Mouse (Mus musculus): ENCODE measurements around the gene Spib. TPM values are rescaled to one million over a fixed set of nuclear protein-coding genes. Genes with fewer than 3 reads are reported as not detected.

Gene Spib
- polyA plus RNA-seq, 1 experiment from 2014 or later, result 0.04 TPM

GRCm38 (mm10) chr7:44500046-44500445, 31.8 kb downstream of the Spib start:
- no peak for TF ChIP-seq CTCF (IDR thresholded peaks at IDR 0.05; ENCODE audit: low read depth)
- no peak for DNase-seq (ENCODE audit: low spot score)
- H3K36me3 ChIP-seq (ENCODE audit: insufficient read depth, low read length), result no peaks in the 10 kb centered on the region
- H3K4me1 ChIP-seq (replicated peaks; ENCODE audit: insufficient read depth, low read length), result peaks cover 8% of the 10 kb centered on the region; the same call in 1 of the 2 replicates
- H3K27ac ChIP-seq, result no peak overlapping the region
- no peak overlapping the region for H3K9ac ChIP-seq (ENCODE audit: low read depth, low read length)
- H3K27me3 ChIP-seq (ENCODE audit: insufficient read depth, low read length), result no peaks in the 10 kb centered on the region
- WGBS, result 48% methylated on average over 20 of the region's 20 CpGs
- ATAC-seq (replicated peaks; ENCODE audit: low FRiP score, low read depth), result no peak
- H3K4me2 ChIP-seq (ENCODE audit: low read length), result no peak overlapping the region
- no peak overlapping the region for H3K4me3 ChIP-seq (replicated peaks; ENCODE audit: low read depth, low read length)
- no peaks in the 10 kb centered on the region for H3K9me3 ChIP-seq (replicated peaks; ENCODE audit: low read length)

- H3K4me3 ChIP-seq (replicated peaks; ENCODE audit: low read depth, low read length), result no peak overlapping the region
- H3K9ac ChIP-seq (ENCODE audit: low read depth, low read length), result no peak overlapping the region
- no peak for TF ChIP-seq CTCF (IDR thresholded peaks at IDR 0.05; ENCODE audit: low read depth)
- no peaks in the 10 kb centered on the region for H3K27me3 ChIP-seq (ENCODE audit: insufficient read depth, low read length)
- H3K27ac ChIP-seq, result no peak overlapping the region
- H3K4me1 ChIP-seq (replicated peaks; ENCODE audit: insufficient read depth, low read length), result peaks cover 8% of the 10 kb centered on the region; the same call in 1 of the 2 replicates
- no peaks in the 10 kb centered on the region for H3K36me3 ChIP-seq (ENCODE audit: insufficient read depth, low read length)
- H3K4me2 ChIP-seq (ENCODE audit: low read length), result no peak overlapping the region
- DNase-seq (ENCODE audit: low spot score), result no peak
- WGBS, result 55% methylated on average over 1 of the region's 1 CpGs
- no peak for ATAC-seq (replicated peaks; ENCODE audit: low FRiP score, low read depth)
- no peaks in the 10 kb centered on the region for H3K9me3 ChIP-seq (replicated peaks; ENCODE audit: low read length)
These were observed 32.9 kb downstream of the Spib start for GRCm38 (mm10) chr7:44498922-44499321.

GRCm38 (mm10) chr7:44497361-44498055, 34.4 kb downstream of the Spib start:
- H3K36me3 ChIP-seq (ENCODE audit: insufficient read depth, low read length), result peaks cover 10% of the 10 kb centered on the region; the same call in 1 of the 2 replicates
- no peaks in the 10 kb centered on the region for H3K27me3 ChIP-seq (ENCODE audit: insufficient read depth, low read length)
- ATAC-seq (replicated peaks; ENCODE audit: low FRiP score, low read depth) (no peak), DNase-seq (ENCODE audit: low spot score) (no peak)
- H3K9ac ChIP-seq (ENCODE audit: low read depth, low read length), result no peak overlapping the region
- H3K4me2 ChIP-seq (ENCODE audit: low read length), result peak overlapping the region; percentile 92
- H3K27ac ChIP-seq, result no peak overlapping the region
- 86% methylated on average over 10 of the region's 10 CpGs for WGBS
- no peak overlapping the region for H3K4me3 ChIP-seq (replicated peaks; ENCODE audit: low read depth, low read length)
- H3K9me3 ChIP-seq (replicated peaks; ENCODE audit: low read length), result no peaks in the 10 kb centered on the region
- TF ChIP-seq CTCF (IDR thresholded peaks at IDR 0.05; ENCODE audit: low read depth), result no peak
- peaks cover 8% of the 10 kb centered on the region; the same call in 1 of the 2 replicates for H3K4me1 ChIP-seq (replicated peaks; ENCODE audit: insufficient read depth, low read length)

- ATAC-seq (replicated peaks; ENCODE audit: low FRiP score, low read depth), result no peak
- WGBS, result under 1% methylated on average over 26 of the region's 26 CpGs
- H3K9ac ChIP-seq (ENCODE audit: low read depth, low read length), result peak overlapping the region; percentile 82
These were observed 35.1 kb downstream of the Spib start for GRCm38 (mm10) chr7:44496771-44497109.

GRCm38 (mm10) chr7:44495992-44496770, 35.7 kb downstream of the Spib start, which contains the start of the genes Emc10 and Fam71e1:
TSS of gene Emc10 (minus strand) at chr7:44496529.
TSS of gene Fam71e1 (plus strand) at chr7:44496581.
- Histone ChIP-seq H3K4me2 (ENCODE audit: low read length) (peak within 1 kb of the TSS; percentile 92), H3K4me1 (replicated peaks; ENCODE audit: insufficient read depth, low read length) (peaks cover 8% of the 10 kb centered on the region; the same call in 1 of the 2 replicates), H3K27ac (peak within 1 kb of the TSS; percentile 94), H3K9me3 (replicated peaks; ENCODE audit: low read length) (no peaks in the 10 kb centered on the region), H3K9ac (ENCODE audit: low read depth, low read length) (peak within 1 kb of the TSS; percentile 82), H3K4me3 (replicated peaks; ENCODE audit: low read depth, low read length) (peak within 1 kb of the TSS; percentile 82), H3K27me3 (ENCODE audit: insufficient read depth, low read length) (no peaks in the 10 kb centered on the region), H3K36me3 (ENCODE audit: insufficient read depth, low read length) (peaks cover 23% of the 10 kb centered on the region)
- peak; percentile 97 for ATAC-seq (replicated peaks; ENCODE audit: low FRiP score, low read depth)
- peak; percentile 98 for DNase-seq (ENCODE audit: low spot score)
- 1% methylated on average over 56 of the region's 58 CpGs for WGBS
- peak; percentile 13; the same call in 1 of the 2 replicates for TF ChIP-seq CTCF (IDR thresholded peaks at IDR 0.05; ENCODE audit: low read depth)

More at GRCm38 (mm10) chr7:44496771-44497109, 35.1 kb downstream of the Spib start:
- H3K4me1 ChIP-seq (replicated peaks; ENCODE audit: insufficient read depth, low read length), result peaks cover 8% of the 10 kb centered on the region; the same call in 1 of the 2 replicates
- peak; percentile 40 for TF ChIP-seq CTCF (IDR thresholded peaks at IDR 0.05; ENCODE audit: low read depth)
- DNase-seq (ENCODE audit: low spot score), result no peak
- H3K9me3 ChIP-seq (replicated peaks; ENCODE audit: low read length), result no peaks in the 10 kb centered on the region
- H3K36me3 ChIP-seq (ENCODE audit: insufficient read depth, low read length), result peaks cover 17% of the 10 kb centered on the region
- H3K4me3 ChIP-seq (replicated peaks; ENCODE audit: low read depth, low read length), result peak overlapping the region; percentile 82
- H3K27ac ChIP-seq, result peak overlapping the region; percentile 94
- no peaks in the 10 kb centered on the region for H3K27me3 ChIP-seq (ENCODE audit: insufficient read depth, low read length)
- peak overlapping the region; percentile 92 for H3K4me2 ChIP-seq (ENCODE audit: low read length)

GRCm38 (mm10) chr7:44495086-44495485, 36.8 kb downstream of the Spib start:
- no peak overlapping the region for H3K9ac ChIP-seq (ENCODE audit: low read depth, low read length)
- H3K4me1 ChIP-seq (replicated peaks; ENCODE audit: insufficient read depth, low read length), result peaks cover 8% of the 10 kb centered on the region; the same call in 1 of the 2 replicates
- H3K27me3 ChIP-seq (ENCODE audit: insufficient read depth, low read length), result no peaks in the 10 kb centered on the region
- H3K36me3 ChIP-seq (ENCODE audit: insufficient read depth, low read length), result peaks cover 34% of the 10 kb centered on the region
- DNase-seq (ENCODE audit: low spot score) (no peak), ATAC-seq (replicated peaks; ENCODE audit: low FRiP score, low read depth) (no peak)
- 66% methylated on average over 7 of the region's 7 CpGs for WGBS
- H3K4me3 ChIP-seq (replicated peaks; ENCODE audit: low read depth, low read length), result no peak overlapping the region
- TF ChIP-seq CTCF (IDR thresholded peaks at IDR 0.05; ENCODE audit: low read depth), result no peak
- no peak overlapping the region for H3K27ac ChIP-seq
- H3K9me3 ChIP-seq (replicated peaks; ENCODE audit: low read length), result no peaks in the 10 kb centered on the region
- H3K4me2 ChIP-seq (ENCODE audit: low read length), result peak overlapping the region; percentile 92; the same call in 1 of the 2 replicates

Data from kidney, postnatal 0 days (tissue).